Mouse (Mus musculus): ENCODE results near the gene Kiz.

The Kiz gene

GRCm38 (mm10) chr2:146984831-146985230, 129.2 kb downstream of the Kiz start:
- DNase-seq: no peak

GRCm38 (mm10) chr2:146985807-146986206, 130.1 kb downstream of the Kiz start:
- no peak for DNase-seq

- DNase-seq: no peak
Measured at GRCm38 (mm10) chr2:146986429-146986828, 130.8 kb downstream of the Kiz start.

- DNase-seq: no peak
Measured at GRCm38 (mm10) chr2:147007265-147007664, 151.6 kb downstream of the Kiz start.

- no peak for DNase-seq
Measured at GRCm38 (mm10) chr2:147009084-147009483, 153.4 kb downstream of the Kiz start.

- DNase-seq: no peak
Measured at GRCm38 (mm10) chr2:147010141-147010540, 154.5 kb downstream of the Kiz start.

- DNase-seq: no peak
Measured at GRCm38 (mm10) chr2:147010952-147011351, 155.3 kb downstream of the Kiz start.

GRCm38 (mm10) chr2:147011474-147012140, 155.9 kb downstream of the Kiz start:
- no peak for DNase-seq

- DNase-seq: no peak
Measured at GRCm38 (mm10) chr2:147012141-147012622, 156.5 kb downstream of the Kiz start.

- peak; percentile 96 to 97 for DNase-seq
Measured at GRCm38 (mm10) chr2:147012623-147013184, 157.0 kb downstream of the Kiz start, which contains the start of gene Xrn2. Gene Xrn2 (plus strand): TSS chr2:147012996.

GRCm38 (mm10) chr2:147013194-147013969, 157.7 kb downstream of the Kiz start:
- DNase-seq: peak; percentile 55 to 57

- DNase-seq: no peak
Measured at GRCm38 (mm10) chr2:147014101-147014886, 158.6 kb downstream of the Kiz start.
